Mouse (Mus musculus) limb, embryonic 12.5 days (tissue): ENCODE measurements around the gene Adi1. TPM values are rescaled to one million over a fixed set of nuclear protein-coding genes. Genes with fewer than 3 reads are reported as not detected.

Experiments used
- ATAC-seq: fragments of 200-750 bp; cut with Nextera tagmentation; 2 replicates; pipeline ENCODE4 v1.8.0; 2017; ENCODE audit warnings: low read depth, moderate TSS enrichment; ENCODE audit not compliant: insufficient number of reproducible peaks, insufficient read depth, low FRiP score, low TSS enrichment
- H3K27ac ChIP-seq: fragments of 300-500 bp; sonication (generic); 2 replicates; pipeline ENCODE4 v1.5.1; 2016; ENCODE audit warnings: mild to moderate bottlenecking, moderate library complexity
- H3K27me3 ChIP-seq: fragments of 300-500 bp; sonication (generic); 2 replicates; pipeline ENCODE4 v1.6.1; 2016; ENCODE audit warnings: mild to moderate bottlenecking, moderate library complexity
- H3K36me3 ChIP-seq: fragments of 300-500 bp; sonication (generic); 2 replicates; pipeline ENCODE4 v1.6.1; 2016; ENCODE audit warnings: mild to moderate bottlenecking, moderate library complexity
- H3K4me1 ChIP-seq: fragments of 300-500 bp; sonication (generic); replicated peaks from 2 replicates; pipeline ENCODE4 v1.6.1; 2016
- H3K4me2 ChIP-seq: fragments of 300-500 bp; sonication (generic); 2 replicates; pipeline ENCODE4 v1.6.1; 2016; ENCODE audit warnings: mild to moderate bottlenecking, moderate library complexity
- H3K4me3 ChIP-seq: fragments of 300-500 bp; sonication (generic); replicated peaks from 2 replicates; pipeline ENCODE4 v1.5.1; 2016; ENCODE audit warnings: mild to moderate bottlenecking
- H3K9ac ChIP-seq: fragments of 300-500 bp; sonication (generic); replicated peaks from 2 replicates; pipeline ENCODE4 v1.6.1; 2016; ENCODE audit warnings: mild to moderate bottlenecking, moderate library complexity
- H3K9me3 ChIP-seq: fragments of 300-500 bp; sonication (generic); 2 replicates; pipeline ENCODE4 v1.6.1; 2016; ENCODE audit warnings: mild to moderate bottlenecking, moderate library complexity
- WGBS: fragments of 180-500 bp; shearing (Covaris S2); methylation state at CpG from one replicate; pipeline ENCODE4 v1.1.7; 2016; 5-methylcytosine and 5-hydroxymethylcytosine counted together
- polyA plus RNA-seq: library from polyadenylated mRNA; unstranded; fragments of >200 nt; fragmentation: Nextera tagmentation; extraction: Ambion mirVana; gene quantifications from 2 replicates; pipeline ENCODE4 v1.2.1, GENCODE M21; 2016

Adi1 gene
- polyA plus RNA-seq, 1 experiment from 2014 or later, result 66.1 TPM

DNA sequence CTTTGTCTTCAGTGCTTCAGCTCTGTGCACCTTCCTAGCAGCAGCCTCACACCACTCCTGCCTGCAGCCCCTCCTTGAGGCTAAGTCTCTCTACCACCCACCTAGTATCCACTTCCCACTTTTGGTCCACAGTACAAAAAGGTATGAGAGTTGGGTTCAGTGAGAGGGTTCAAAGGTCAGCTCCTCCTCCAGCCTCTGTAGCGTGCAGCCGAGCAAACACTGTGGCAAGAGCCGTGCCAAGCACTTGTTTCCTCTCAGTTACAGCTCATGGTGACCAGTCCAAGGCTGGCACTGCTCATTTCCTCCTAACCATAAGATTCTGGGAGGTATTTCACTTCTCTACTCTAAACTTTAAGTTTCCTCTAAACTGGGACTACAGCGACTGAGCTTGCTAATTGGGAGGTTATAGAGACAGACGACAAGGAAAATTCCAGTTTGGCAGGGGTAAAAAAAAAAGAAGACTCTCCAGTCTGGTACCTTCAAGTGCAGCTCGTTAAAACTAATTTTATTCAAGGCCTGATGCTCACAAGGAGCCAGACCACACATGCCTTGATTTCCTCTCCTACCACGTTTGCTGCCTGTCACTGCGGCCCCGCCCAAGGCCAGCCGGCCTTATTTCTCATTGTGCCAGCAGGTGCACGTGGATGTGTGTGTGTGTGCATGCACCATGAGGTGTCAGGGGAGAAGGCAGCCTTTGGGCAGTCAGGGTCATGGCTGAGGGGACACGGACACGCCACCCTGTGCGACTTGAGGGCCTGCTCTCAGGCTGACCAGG is 23.0 kb downstream of the Adi1 start:
- 76% methylated on average over 14 of the region's 14 CpGs for WGBS
- Histone ChIP-seq H3K36me3 (peaks cover 52% of the 10 kb centered on the region), H3K27me3 (no peaks in the 10 kb centered on the region), H3K4me2 (no peak overlapping the region), H3K9ac (no peak overlapping the region), H3K4me1 (peaks cover 15% of the 10 kb centered on the region), H3K4me3 (no peak overlapping the region), H3K27ac (no peak overlapping the region), H3K9me3 (no peaks in the 10 kb centered on the region)
- no peak for ATAC-seq

DNA sequence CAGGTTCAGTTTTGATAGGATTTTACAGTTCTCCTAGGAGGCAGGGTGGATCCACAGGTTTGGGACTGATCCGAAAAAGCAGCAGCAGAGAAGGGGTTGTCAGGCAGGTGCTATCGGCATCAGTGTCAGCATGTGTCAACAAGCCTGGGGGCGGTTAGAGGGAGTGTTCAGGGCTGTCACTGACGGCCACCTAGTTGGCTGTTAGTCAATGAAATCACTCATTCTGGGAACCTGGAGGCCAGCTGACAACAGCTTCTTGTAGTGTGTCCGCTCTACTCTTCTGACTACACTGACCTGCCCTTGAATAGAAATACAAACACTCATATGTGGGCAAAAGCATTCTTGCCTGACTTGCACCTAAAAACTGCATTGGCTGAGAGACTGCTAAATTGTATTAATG is 24.1 kb downstream of the Adi1 start:
- peaks cover 15% of the 10 kb centered on the region for H3K4me1 ChIP-seq
- no peak for ATAC-seq
- H3K27ac ChIP-seq, result no peak overlapping the region
- peaks cover 47% of the 10 kb centered on the region for H3K36me3 ChIP-seq
- no peaks in the 10 kb centered on the region for H3K27me3 ChIP-seq
- H3K9ac ChIP-seq, result no peak overlapping the region
- H3K9me3 ChIP-seq, result no peaks in the 10 kb centered on the region
- 78% methylated on average over 5 of the region's 5 CpGs for WGBS
- no peak overlapping the region for H3K4me2 ChIP-seq
- H3K4me3 ChIP-seq, result no peak overlapping the region

DNA sequence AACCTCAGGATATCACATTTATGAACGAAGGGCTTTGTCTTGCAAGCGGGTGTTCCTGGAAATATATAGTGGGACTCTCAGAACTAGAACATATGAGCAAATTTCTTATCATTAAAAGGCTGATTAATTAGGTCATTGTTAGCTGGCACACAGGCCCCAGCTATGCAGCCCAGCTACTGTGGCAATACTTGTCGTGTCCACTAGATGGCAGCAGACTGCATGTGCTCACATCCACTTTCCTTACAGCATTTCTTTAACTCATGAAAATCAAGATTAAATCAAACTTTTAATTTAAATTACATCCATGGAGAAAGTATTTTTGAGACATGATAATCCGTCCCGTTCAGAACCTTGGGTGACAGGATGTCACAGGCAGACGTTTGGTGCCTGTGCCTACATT is 24.6 kb downstream of the Adi1 start:
- Histone ChIP-seq H3K36me3 (peaks cover 42% of the 10 kb centered on the region), H3K9ac (peak overlapping the region; percentile 40; the same call in 1 of the 2 replicates), H3K4me2 (no peak overlapping the region), H3K4me3 (no peak overlapping the region), H3K27me3 (no peaks in the 10 kb centered on the region), H3K27ac (peak overlapping the region; percentile 70; the same call in 1 of the 2 replicates), H3K4me1 (peaks cover 15% of the 10 kb centered on the region), H3K9me3 (no peaks in the 10 kb centered on the region)
- no peak for ATAC-seq
- 10% methylated on average over 6 of the region's 6 CpGs for WGBS

DNA sequence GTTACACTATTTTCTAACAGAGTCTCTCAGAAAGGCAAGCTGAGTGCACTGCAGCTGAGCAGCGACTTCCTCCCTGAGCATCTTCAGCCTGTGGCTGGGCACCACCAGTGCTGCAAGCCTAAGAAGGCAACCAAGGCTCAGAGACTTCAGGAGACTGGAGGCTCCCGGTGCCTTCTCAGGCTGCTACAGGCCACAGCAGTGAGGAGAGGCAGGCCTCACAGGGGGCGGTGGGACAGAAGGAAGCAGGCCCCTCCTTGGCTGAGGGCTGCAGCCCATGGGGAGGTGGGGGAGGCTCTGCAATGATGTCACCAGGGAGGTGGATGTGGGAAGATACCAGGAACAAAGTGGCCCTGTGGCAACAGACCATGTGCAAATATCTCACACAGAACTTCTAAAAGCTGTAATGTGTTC is 25.1 kb downstream of the Adi1 start:
- no peaks in the 10 kb centered on the region for H3K9me3 ChIP-seq
- no peak overlapping the region for H3K4me2 ChIP-seq
- peak overlapping the region; percentile 40 for H3K9ac ChIP-seq
- WGBS, result 46% methylated on average over 3 of the region's 3 CpGs
- no peak overlapping the region for H3K4me3 ChIP-seq
- no peak for ATAC-seq
- peaks cover 37% of the 10 kb centered on the region for H3K36me3 ChIP-seq
- H3K27me3 ChIP-seq, result no peaks in the 10 kb centered on the region
- peak overlapping the region; percentile 70; the same call in 1 of the 2 replicates for H3K27ac ChIP-seq
- peaks cover 15% of the 10 kb centered on the region for H3K4me1 ChIP-seq

DNA sequence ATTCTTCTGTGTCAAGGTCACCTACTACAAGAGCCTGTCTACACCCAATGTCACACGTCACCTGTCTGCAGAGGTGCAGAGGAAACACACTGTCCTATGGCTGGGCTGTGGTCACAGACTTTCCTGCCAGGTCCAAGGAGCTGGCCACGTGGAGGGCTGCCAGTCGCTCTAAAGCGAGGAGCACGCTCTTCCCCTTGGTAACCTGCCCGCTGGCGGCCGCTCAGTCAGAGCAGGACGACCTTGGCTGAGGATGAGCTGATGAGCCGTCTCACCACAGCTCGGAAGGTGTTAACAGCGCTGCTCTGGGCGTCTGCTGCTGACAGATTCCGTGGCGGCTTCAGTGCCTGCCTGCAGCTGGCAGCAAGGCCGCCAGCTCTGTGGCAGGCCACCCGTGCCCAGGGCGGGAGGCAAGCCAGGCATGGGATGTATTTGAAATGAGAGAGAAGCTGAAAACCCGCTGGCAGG is 25.6 kb downstream of the Adi1 start:
- Histone ChIP-seq H3K4me2 (no peak overlapping the region), H3K4me3 (no peak overlapping the region), H3K27ac (peak overlapping the region; percentile 29; the same call in 1 of the 2 replicates), H3K4me1 (peaks cover 15% of the 10 kb centered on the region), H3K27me3 (no peaks in the 10 kb centered on the region), H3K9ac (no peak overlapping the region), H3K9me3 (no peaks in the 10 kb centered on the region), H3K36me3 (peaks cover 32% of the 10 kb centered on the region)
- WGBS, result 75% methylated on average over 19 of the region's 19 CpGs
- no peak for ATAC-seq

DNA sequence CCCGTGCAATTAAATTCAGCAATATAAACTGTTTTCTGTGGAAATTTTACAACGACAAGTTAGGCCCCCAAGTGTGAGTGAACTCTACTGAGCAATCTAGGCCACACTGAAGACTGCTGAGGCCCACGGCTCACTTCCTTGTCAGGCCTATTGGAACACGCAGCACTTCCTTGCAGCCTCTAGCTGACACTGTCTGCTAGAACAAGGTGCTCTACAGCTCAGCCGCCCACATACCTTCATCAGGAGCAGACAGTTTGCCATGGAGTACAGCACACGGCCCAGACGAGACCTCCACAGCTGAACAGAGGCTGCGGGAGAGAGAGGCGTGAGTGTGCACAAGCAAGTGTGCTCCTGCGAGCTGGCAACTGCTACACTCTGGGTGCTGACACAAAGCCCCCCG is 26.3 kb downstream of the Adi1 start:
- Histone ChIP-seq H3K27ac (peak overlapping the region; percentile 8; the same call in 1 of the 2 replicates), H3K36me3 (peaks cover 26% of the 10 kb centered on the region), H3K4me3 (no peak overlapping the region), H3K27me3 (no peaks in the 10 kb centered on the region), H3K9me3 (no peaks in the 10 kb centered on the region), H3K4me1 (peaks cover 15% of the 10 kb centered on the region), H3K4me2 (no peak overlapping the region), H3K9ac (peak overlapping the region; percentile 34; the same call in 1 of the 2 replicates)
- 69% methylated on average over 11 of the region's 11 CpGs for WGBS
- ATAC-seq, result no peak

DNA sequence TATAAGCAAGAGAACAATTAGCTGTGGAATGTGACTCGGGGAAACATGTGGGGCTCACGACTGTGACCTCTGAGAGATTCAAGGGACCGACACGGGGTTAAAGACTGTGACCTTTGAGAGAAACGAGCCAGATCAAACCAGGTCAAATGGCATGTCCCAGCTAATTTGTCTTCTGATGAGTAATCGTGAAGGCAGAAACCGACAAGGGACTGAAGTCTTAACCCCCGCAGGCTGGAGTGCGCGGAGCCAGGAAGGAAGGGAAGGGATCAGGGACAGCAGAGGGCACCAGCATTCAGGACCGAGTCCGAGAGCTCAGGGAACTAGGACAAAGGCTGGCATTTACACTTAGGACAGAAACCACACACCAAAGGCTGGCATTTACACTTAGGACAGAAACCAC is 29.4 kb downstream of the Adi1 start:
- Histone ChIP-seq H3K27ac (no peak overlapping the region), H3K4me2 (no peak overlapping the region), H3K4me3 (no peak overlapping the region), H3K4me1 (peaks cover 15% of the 10 kb centered on the region), H3K27me3 (no peaks in the 10 kb centered on the region), H3K36me3 (peaks cover 27% of the 10 kb centered on the region), H3K9ac (0 out of 2 replicates have a peak overlapping the region, but pooled peaks have one; percentile 23), H3K9me3 (no peaks in the 10 kb centered on the region)
- ATAC-seq, result no peak
- 5% methylated on average over 12 of the region's 12 CpGs for WGBS

DNA sequence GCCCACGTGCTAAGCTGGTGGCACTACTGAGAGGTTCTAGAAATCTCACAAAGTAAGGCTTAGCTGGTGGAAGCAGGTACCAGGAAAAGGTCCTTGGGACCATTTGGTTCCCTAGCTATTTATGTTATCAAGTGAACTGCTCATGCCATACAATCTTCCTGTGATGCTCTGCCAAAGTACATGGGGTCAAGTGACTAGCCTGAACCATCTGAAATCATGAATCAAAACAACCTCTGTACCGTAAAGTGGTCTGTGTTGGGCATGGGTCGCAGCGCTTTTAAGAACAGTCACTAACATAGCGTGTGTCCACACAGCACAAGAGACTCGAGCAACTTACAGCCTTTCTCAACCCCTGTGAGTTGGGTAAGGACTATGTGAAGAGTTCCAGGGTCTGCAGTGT is 30.2 kb downstream of the Adi1 start:
- H3K27ac ChIP-seq, result no peak overlapping the region
- H3K27me3 ChIP-seq, result no peaks in the 10 kb centered on the region
- peaks cover 33% of the 10 kb centered on the region for H3K36me3 ChIP-seq
- no peak overlapping the region for H3K9ac ChIP-seq
- peaks cover 11% of the 10 kb centered on the region for H3K4me1 ChIP-seq
- 86% methylated on average over 6 of the region's 6 CpGs for WGBS
- no peaks in the 10 kb centered on the region for H3K9me3 ChIP-seq
- H3K4me3 ChIP-seq, result no peak overlapping the region
- ATAC-seq, result no peak
- no peak overlapping the region for H3K4me2 ChIP-seq

DNA sequence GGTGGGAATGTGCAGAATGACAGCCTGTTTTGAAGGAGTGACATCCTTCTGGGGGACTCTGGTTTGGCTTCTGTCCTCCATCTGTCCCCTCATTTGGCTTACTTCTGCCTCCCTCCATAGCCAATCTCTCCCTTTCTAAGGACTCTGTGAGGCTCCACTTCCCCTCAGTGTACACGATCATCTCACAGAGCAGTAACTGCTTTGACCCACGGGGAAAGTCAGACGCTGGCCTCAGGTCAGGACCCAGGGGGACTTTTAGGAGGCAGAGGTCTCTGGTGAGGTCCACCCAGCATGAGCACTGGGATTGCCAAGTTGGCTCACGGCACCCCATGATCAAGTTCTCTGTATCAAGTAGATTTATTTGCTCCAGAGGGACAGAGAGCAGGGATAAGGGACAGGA is 33.1 kb downstream of the Adi1 start:
- peaks cover 53% of the 10 kb centered on the region for H3K36me3 ChIP-seq

DNA sequence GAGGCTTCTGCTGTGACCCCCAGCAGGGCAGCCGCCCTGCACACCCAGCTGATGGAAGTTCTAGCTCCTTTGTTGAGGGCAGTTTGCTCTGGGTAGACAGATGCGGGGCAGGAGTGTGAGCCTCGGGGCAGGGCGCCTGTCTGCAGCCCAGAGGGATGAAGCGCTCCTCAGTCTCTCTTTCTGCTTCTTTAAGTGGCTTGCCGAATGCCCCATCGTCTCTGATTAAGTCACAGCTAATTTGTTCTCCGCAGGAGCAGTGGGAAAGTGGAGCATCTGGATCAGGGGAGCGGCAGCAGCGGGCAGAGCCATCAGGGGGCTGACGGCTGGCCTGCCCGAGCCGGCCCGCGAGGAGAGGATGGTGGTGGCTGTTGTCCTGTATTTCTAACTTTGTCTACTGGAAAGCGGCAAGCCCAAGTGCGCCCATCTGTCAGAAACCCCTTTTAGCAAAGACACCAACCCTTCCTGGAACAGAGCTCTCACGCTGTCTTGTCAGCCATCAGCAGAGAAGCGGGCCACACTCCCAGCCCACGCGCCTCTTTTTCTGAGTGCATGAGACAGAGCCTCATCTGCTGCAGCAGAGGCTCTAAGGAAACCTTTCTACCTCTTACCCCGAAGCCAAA is 35.6 kb downstream of the Adi1 start:
- Histone ChIP-seq H3K9ac (no peak overlapping the region), H3K36me3 (peaks cover 71% of the 10 kb centered on the region), H3K9me3 (no peaks in the 10 kb centered on the region), H3K4me3 (no peak overlapping the region), H3K27ac (no peak overlapping the region), H3K27me3 (no peaks in the 10 kb centered on the region), H3K4me1 (no peaks in the 10 kb centered on the region), H3K4me2 (no peak overlapping the region)
- ATAC-seq, result no peak
- WGBS, result 77% methylated on average over 22 of the region's 22 CpGs

More for the DNA sequence above, 33.1 kb downstream of the Adi1 start:
- H3K4me1 ChIP-seq, result no peaks in the 10 kb centered on the region
- no peak overlapping the region for H3K9ac ChIP-seq
- H3K27me3 ChIP-seq, result no peaks in the 10 kb centered on the region
- WGBS, result 79% methylated on average over 4 of the region's 4 CpGs
- H3K9me3 ChIP-seq, result no peaks in the 10 kb centered on the region
- H3K4me2 ChIP-seq, result no peak overlapping the region
- H3K4me3 ChIP-seq, result no peak overlapping the region
- no peak for ATAC-seq
- H3K27ac ChIP-seq, result no peak overlapping the region

DNA sequence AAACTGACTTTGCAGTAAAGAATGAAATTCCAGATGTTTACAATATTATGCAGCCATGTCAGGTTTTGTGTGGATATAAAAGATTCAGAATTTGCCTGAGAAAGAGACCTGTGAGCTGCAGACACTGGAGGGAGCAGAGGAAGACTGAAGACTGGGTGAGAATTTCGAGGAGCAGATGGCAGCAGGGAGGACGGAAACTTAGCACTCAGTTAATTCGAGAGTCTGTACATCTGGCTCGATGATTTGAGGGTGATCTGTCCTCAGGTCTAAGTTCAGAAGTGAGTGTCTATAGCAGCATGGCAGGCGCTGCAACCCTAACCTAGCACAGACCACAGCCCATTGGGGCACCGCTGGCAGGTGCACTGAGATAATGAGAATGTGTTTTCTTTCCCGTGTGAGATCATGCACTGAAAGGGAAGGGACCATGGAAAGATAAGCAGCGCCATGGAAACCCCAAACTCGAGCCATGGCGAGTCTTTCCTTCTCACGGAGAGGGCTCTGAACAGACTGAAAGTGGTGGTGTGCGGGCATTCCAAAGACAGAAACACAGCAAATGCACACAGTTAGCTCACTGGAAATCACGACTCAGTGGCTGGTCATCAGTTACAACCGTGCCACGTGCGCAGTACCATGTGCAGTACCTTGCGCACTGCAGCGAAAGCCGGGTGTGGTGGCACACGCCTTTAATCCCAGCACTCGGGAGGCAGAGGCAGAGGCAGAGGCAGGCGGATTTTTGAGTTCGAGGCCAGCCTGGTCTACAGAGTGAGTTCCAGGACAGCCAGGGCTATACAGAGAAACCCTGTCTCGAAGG is 40.0 kb downstream of the Adi1 start:
- Histone ChIP-seq H3K4me3 (no peak overlapping the region), H3K9ac (no peak overlapping the region), H3K27me3 (no peaks in the 10 kb centered on the region), H3K9me3 (no peaks in the 10 kb centered on the region), H3K4me2 (no peak overlapping the region), H3K36me3 (peaks cover 72% of the 10 kb centered on the region), H3K27ac (no peak overlapping the region), H3K4me1 (no peaks in the 10 kb centered on the region)
- ATAC-seq, result no peak
- WGBS, result 91% methylated on average over 24 of the region's 24 CpGs
